Mouse (Mus musculus) bone marrow macrophage, adult 2 months (primary cell): ENCODE measurements around the gene Dnah17.

ENCODE experiments used
- CTCF ChIP-seq: IDR thresholded peaks from 2 replicates; pipeline ENCODE4 v1.5.1; 2012; ENCODE audit warnings: low read depth, mild to moderate bottlenecking, low read length, moderate library complexity
- POLR2A ChIP-seq: IDR thresholded peaks from 2 replicates; pipeline ENCODE4 v1.6.1; 2012; ENCODE audit warnings: mild to moderate bottlenecking, low read depth, low read length, borderline replicate concordance

DNA sequence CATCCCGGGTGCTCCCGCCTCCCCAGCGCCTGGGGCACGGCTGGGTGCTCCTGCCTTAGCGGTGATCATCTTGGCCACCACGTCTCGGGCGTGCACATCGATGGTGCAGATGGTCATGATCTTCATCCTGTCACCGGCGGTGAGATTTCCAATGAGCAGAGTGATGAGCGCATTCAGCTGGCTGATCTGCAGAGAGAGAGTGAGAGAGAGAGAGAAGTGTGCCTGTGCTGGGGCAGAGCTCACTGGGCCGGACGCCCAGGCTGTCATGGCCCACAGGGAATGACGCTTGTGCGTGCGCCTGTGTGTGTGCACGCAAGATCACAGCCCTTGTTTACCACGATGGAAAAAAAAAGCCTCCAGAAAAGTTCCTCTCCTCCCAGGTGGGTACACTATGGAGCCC lies 41.5 kb downstream of the Dnah17 start:
- TF ChIP-seq CTCF (no peak), POLR2A (no peak)
